Mouse (Mus musculus): Measurements from ENCODE around the gene Med20. TPM values are rescaled to one million over a fixed set of nuclear protein-coding genes. Genes with fewer than 3 reads are reported as not detected.
"Not testable (repeated sequence)": the region's sequence is repeated elsewhere in the genome, so short reads cannot be mapped to it uniquely, and the experiment has no call there.

Gene Med20
- polyA plus RNA-seq, 2 experiments from 2014 or later: 36.0 to 37.0 TPM

DNA sequence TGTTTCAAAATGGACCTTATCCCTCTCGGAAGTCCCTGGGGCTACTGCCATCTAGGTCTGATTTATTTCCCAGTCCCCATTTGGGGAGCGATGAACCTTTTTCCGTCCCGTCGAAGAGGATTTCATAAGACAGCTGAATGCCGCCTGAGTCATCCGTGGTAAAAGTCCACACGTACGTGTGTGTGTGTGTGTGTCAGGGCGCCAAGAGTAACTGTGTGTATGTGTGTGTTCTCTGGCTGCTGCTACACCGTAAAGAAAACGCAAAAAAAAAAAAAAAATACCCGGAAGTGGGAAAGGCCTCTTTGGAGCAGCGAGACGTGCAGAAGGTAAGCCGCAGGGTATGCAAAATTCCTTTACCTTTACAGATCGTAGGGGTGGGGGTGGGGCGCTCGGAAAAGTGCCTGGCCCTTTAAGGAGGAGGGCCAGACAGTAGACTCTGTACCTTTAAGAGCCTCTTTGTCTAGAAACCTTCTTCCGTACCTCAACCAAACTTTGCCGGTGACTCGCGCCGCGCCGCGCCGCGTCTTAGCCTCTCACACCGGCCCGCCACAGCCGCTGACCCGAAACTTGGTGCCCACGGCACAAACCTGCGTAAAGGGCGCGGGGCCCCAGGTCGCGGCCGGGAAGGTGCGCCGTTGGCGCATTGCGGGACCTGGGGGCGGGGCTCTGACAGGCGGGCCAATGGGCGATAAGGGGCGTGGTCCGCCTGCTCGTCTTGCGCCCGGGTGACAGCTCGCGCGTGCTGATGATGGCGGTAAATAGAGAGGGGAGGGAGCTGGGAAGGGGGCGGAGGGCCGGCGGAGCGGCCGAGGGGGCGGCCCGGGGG lies 17.7 kb downstream of the Med20 start:
- ATAC-seq: peak; percentile 95

- ATAC-seq: peak; percentile 20
Measured at GRCm38 (mm10) chr17:47629717-47630677, 18.6 kb downstream of the Med20 start.

GRCm38 (mm10) chr17:47630678-47631065 lies 19.3 kb downstream of the Med20 start, which contains the start of gene Usp49:
Gene Usp49, plus strand, starts transcription at chr17:47630690.
- ATAC-seq: no peak

GRCm38 (mm10) chr17:47632181-47632840 lies 20.9 kb downstream of the Med20 start:
- no peak for ATAC-seq

GRCm38 (mm10) chr17:47633999-47634770 lies 22.8 kb downstream of the Med20 start:
- no peak for ATAC-seq

- no peak for ATAC-seq
Measured at GRCm38 (mm10) chr17:47642992-47643391, 31.6 kb downstream of the Med20 start.

DNA sequence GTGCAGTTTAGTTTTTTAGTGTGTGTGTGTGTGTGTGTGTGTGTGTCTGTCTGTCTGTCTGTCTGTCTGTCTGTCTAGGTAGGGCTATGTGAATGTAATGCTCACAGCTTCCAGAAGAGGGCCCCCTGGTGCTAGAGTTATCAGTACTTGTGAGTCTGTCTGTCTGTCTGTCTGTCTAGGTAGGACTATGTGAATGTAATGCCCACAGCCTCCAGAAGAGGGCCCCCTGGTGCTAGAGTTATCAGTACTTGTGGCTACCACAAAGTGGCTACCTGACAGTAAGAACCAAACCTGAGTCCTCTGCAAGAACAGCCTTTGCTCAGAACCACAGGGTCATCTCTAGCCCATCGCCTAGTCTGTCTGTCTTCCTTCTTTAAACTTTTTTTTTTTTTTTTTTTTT lies 35.3 kb downstream of the Med20 start:
- no peak for ATAC-seq

- ATAC-seq: no peak
Measured at GRCm38 (mm10) chr17:47648966-47649365, 37.6 kb downstream of the Med20 start.

DNA sequence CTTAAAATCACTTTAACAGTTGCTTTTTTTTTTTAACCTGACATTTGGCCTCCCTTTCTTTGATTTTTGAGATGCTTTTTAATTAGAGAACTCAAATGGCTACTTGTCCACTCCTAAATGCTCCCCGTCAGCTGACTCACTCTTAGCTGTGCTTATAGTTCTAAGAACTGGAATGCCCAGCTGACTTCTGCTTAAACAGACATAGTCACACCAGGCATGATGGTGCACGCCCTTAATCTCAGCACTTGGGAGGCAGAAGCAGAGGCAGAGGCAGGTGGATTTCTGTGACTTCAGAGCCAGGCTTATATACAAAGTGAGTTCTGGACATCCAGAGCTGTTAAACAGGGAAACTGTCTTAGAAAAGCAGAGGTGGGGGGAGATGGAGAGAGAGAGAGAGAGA lies 40.6 kb downstream of the Med20 start:
- no peak for ATAC-seq

GRCm38 (mm10) chr17:47654346-47654745 lies 43.0 kb downstream of the Med20 start:
- ATAC-seq: not testable (repeated sequence)

GRCm38 (mm10) chr17:47655697-47656096 lies 44.3 kb downstream of the Med20 start:
- ATAC-seq: no peak

- ATAC-seq: no peak
Measured at GRCm38 (mm10) chr17:47657901-47658300, 46.5 kb downstream of the Med20 start.

GRCm38 (mm10) chr17:47658741-47659243 lies 47.4 kb downstream of the Med20 start:
- ATAC-seq: no peak

- no peak for ATAC-seq
Measured at GRCm38 (mm10) chr17:47663009-47663713, 51.8 kb downstream of the Med20 start.

DNA sequence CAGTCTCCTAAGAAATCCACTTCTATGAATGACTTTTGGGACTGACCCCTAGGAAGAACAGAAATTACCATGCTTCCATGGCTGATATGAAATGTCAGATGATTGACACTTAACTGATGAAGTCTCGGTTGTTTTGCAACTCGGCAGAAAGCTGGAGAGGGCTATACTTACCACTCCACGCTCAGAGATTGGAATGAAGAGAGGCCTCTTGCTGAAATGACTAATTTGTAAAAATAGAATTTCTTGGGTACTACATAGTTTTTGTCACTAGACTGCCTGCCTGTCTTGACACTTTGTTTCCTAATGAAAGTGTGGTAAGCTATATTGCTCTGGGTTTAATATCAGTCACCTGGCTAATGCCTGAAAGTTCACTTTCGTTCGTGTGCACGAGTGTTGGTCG lies 53.1 kb downstream of the Med20 start:
- ATAC-seq: no peak

GRCm38 (mm10) chr17:47669166-47669565 lies 57.8 kb downstream of the Med20 start:
- ATAC-seq: no peak

DNA sequence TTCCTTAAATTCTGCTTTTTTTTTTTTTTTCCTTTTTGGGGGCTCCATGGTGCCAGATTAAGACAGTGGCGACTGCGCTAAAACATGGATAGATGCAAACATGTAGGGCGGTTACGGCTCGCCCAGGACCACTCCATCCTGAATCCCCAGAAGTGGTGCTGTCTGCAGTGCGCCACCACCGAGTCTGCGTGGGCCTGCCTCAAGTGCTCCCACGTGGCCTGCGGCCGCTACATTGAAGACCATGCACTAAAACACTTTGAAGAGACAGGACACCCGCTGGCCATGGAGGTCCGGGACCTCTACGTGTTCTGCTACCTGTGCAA lies 60.6 kb downstream of the Med20 start:
- no peak for ATAC-seq

- no peak for ATAC-seq
Measured at GRCm38 (mm10) chr17:47672311-47673111, 61.1 kb downstream of the Med20 start.

All from CD4-positive, CD25-positive, alpha-beta regulatory T cell, adult 4 months (primary cell).